In genomic region chr5:134746890-134747511, GRCm38 (mm10) we compare ENCODE assay signal across 8 mouse cellular contexts. TPM values are rescaled to one million over a fixed set of nuclear protein-coding genes. Genes with fewer than 3 reads are reported as not detected.
A peak's percentile ranks its signal among the peaks of the same experiment; 100 is the strongest.
DNase-seq lines count a peak whose midpoint lies in the region; ATAC-seq and TF ChIP-seq lines count a peak whose summit lies in the region.

Eln (minus strand) TSS chr5:134747323.

- TF ChIP-seq POLR2A in testis, adult 2 months (IDR thresholded peaks at IDR 0.05; ENCODE audit: control insufficient read depth, low read depth, low read length): no peak

- H3K4me2 ChIP-seq in heart, embryonic 12.5 days: peak within 1 kb of the TSS; percentile 70

- H3K27me3 ChIP-seq in forebrain, embryonic 10.5 days (ENCODE audit: poor library complexity, severe bottlenecking): peaks cover 72% of the 10 kb centered on the region
- H3K27me3 ChIP-seq in heart, embryonic 12.5 days (replicated peaks): peaks cover 32% of the 10 kb centered on the region
- no peaks in the 10 kb centered on the region for H3K27me3 ChIP-seq in testis, adult 2 months (ENCODE audit: control insufficient read depth, insufficient read depth, low read length)

- no peak for TF ChIP-seq CTCF in testis, adult 2 months (IDR thresholded peaks at IDR 0.05; ENCODE audit: control insufficient read depth, insufficient read depth, insufficient replicate concordance, low read depth, low read length)

- H3K36me3 ChIP-seq in forebrain, embryonic 10.5 days (replicated peaks): no peaks in the 10 kb centered on the region
- no peaks in the 10 kb centered on the region for H3K36me3 ChIP-seq in heart, embryonic 12.5 days
- no peaks in the 10 kb centered on the region for H3K36me3 ChIP-seq in testis, adult 2 months (ENCODE audit: control insufficient read depth, insufficient read depth, low read length)

- H3K9me3 ChIP-seq in forebrain, embryonic 10.5 days: no peaks in the 10 kb centered on the region
- no peaks in the 10 kb centered on the region for H3K9me3 ChIP-seq in heart, embryonic 12.5 days (replicated peaks)

- H3K4me1 ChIP-seq in forebrain, embryonic 10.5 days: peaks cover 32% of the 10 kb centered on the region
- H3K4me1 ChIP-seq in heart, embryonic 12.5 days (replicated peaks): peaks cover 25% of the 10 kb centered on the region
- H3K4me1 ChIP-seq in testis, adult 2 months (ENCODE audit: control insufficient read depth, insufficient read depth, low read length): no peaks in the 10 kb centered on the region; the same call in none of the 2 replicates

- ATAC-seq in heart, embryonic 12.5 days (ENCODE audit: insufficient number of reproducible peaks, low FRiP score): peak; percentile 24; the same call in 1 of the 2 replicates

- peak within 1 kb of the TSS; percentile 60 for H3K9ac ChIP-seq in heart, embryonic 12.5 days

- DNase-seq in thymus, postnatal 0 days (ENCODE audit: low spot score): no peak
- no peak for DNase-seq in thymus, postnatal 36 days
- peak; percentile 41 for DNase-seq in forebrain, embryonic 10.5 days (ENCODE audit: extremely low spot score, low spot score)
- DNase-seq in layer of hippocampus, postnatal 25 days (ENCODE audit: extremely low spot score in 1 of 2, low spot score in 1 of 2): peak in 1 of 2 experiments; percentile 19
- DNase-seq in lung, postnatal 4 days: peak; percentile 72 to 85
- no peak for DNase-seq in adipocyte (ENCODE audit: low spot score)

- H3K4me3 ChIP-seq in forebrain, embryonic 10.5 days: peak within 1 kb of the TSS; percentile 57
- peak within 1 kb of the TSS; percentile 46 for H3K4me3 ChIP-seq in heart, embryonic 12.5 days
- H3K4me3 ChIP-seq in testis, adult 2 months (ENCODE audit: control insufficient read depth, low read depth, low read length): peak within 1 kb of the TSS; percentile 54

- 3% methylated on average over 21 of the region's 28 CpGs for WGBS in forebrain, embryonic 10.5 days
- 2% methylated on average over 19 of the region's 28 CpGs for WGBS in heart, embryonic 12.5 days

- H3K27ac ChIP-seq in forebrain, embryonic 10.5 days: peak within 1 kb of the TSS; percentile 81
- peak within 1 kb of the TSS; percentile 74 for H3K27ac ChIP-seq in heart, embryonic 12.5 days (ENCODE audit: poor library complexity, severe bottlenecking)
- H3K27ac ChIP-seq in testis, adult 2 months (ENCODE audit: control insufficient read depth, insufficient read depth, low read depth, low read length): peak within 1 kb of the TSS; percentile 47

RNA-seq across cellular contexts. Expression of gene Eln, which starts in this region (rescaled TPM):
- polyA plus RNA-seq in thymus, postnatal 0 days (2015; fragmentation: Nextera tagmentation; extraction: Ambion mirVana): 12.4 and 96.1 TPM in 2 replicates
- polyA plus RNA-seq in forebrain, embryonic 10.5 days (2016; fragmentation: Nextera tagmentation; extraction: Ambion mirVana): 1.3 TPM in 2 replicates
- 147 and 150 TPM in 2 replicates for polyA plus RNA-seq in heart, embryonic 12.5 days (2016; fragmentation: Nextera tagmentation; extraction: Ambion mirVana)
- 10 to 100 TPM; 15.8 to 17.5 TPM for total RNA-seq in layer of hippocampus, postnatal 25 days (2021)
- polyA plus RNA-seq in testis, adult 2 months (2012; rRNA removed): 12.8 and 13.8 TPM in 2 replicates

Comparison
In these comparisons a context has a peak if more than half of its experiments do, and no peak if none do; other contexts are left out.
1. DNase-seq: peak in forebrain, embryonic 10.5 days (single experiment) and lung, postnatal 4 days (2 of 2); none in thymus, postnatal 0 days (single experiment), thymus, postnatal 36 days (0 of 2) and adipocyte (single experiment).
2. Peak in every context shown above with its lines, with median percentiles within 50 percentile points of each other: H3K27ac ChIP-seq and H3K4me3 ChIP-seq.